Mouse (Mus musculus): Measurements from ENCODE around the gene Hs6st3.

DNA sequence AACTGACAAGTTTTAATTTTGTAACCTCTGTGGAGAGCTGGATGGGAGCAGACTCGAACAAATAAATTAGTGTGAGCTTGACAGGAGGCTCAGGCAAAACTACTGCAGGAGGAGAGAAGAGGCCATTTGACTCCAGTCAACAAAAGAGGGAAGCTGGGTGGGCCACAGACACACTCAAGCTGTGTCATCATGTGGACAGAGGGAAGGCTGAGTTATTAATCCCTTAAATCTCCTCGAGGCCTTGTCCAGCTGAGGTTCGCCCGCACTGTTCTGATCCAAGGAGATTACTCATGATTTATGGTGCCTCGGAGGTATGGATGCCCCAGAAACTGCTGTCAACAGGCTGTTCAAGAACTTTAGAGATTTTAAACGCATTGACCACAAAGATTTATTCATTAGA lies 776.4 kb downstream of the Hs6st3 start:
- TF ChIP-seq EP300 (optimal IDR thresholded peaks at IDR 0.05), result no peak
- TF ChIP-seq CTCF (IDR thresholded peaks at IDR 0.05; ENCODE audit: low read depth), result no peak
